Mouse (Mus musculus) left cerebral cortex, adult 9 months (tissue): Measurements from ENCODE around the gene Trim54.

Source experiments
- DNase-seq, 2 experiments: peaks; one replicate each; pipeline ENCODE4 v3.0.0; 2022; ENCODE audit warnings: low spot score in 2 of 2

Trim54 gene

GRCm38 (mm10) chr5:31105814-31106335 lies 10.6 kb upstream of the Trim54 start, which contains the start of gene Dnajc5g:
Gene Dnajc5g (plus strand): TSS chr5:31106285.
- no peak for DNase-seq

- no peak for DNase-seq
Observed at GRCm38 (mm10) chr5:31108000-31108490, 8.5 kb upstream of the Trim54 start, which contains the start of gene Slc30a3. Gene Slc30a3 (minus strand): TSS chr5:31108237.

- no peak for DNase-seq
Observed at GRCm38 (mm10) chr5:31110781-31111180, 5.7 kb upstream of the Trim54 start.

GRCm38 (mm10) chr5:31116912-31117311 lies 400 bp downstream of the Trim54 start:
- no peak for DNase-seq

- peak; percentile 37 to 59 for DNase-seq
Observed at GRCm38 (mm10) chr5:31121111-31121510, 4.6 kb downstream of the Trim54 start.

- DNase-seq = no peak
Observed at GRCm38 (mm10) chr5:31123481-31123880, 7.0 kb downstream of the Trim54 start.

GRCm38 (mm10) chr5:31126050-31126449 lies 9.5 kb downstream of the Trim54 start:
- DNase-seq = no peak

GRCm38 (mm10) chr5:31136730-31137424 lies 20.4 kb downstream of the Trim54 start:
- no peak for DNase-seq

- no peak for DNase-seq
Observed at GRCm38 (mm10) chr5:31137658-31138057, 21.1 kb downstream of the Trim54 start.

GRCm38 (mm10) chr5:31138241-31138967 lies 21.9 kb downstream of the Trim54 start, which contains the start of gene Ucn:
Gene Ucn (minus strand): TSS chr5:31138829.
- no peak for DNase-seq

GRCm38 (mm10) chr5:31138968-31139425 lies 22.5 kb downstream of the Trim54 start:
- DNase-seq = no peak

- DNase-seq = no peak
Observed at GRCm38 (mm10) chr5:31149781-31150180, 33.3 kb downstream of the Trim54 start.

- DNase-seq = no peak
Observed at GRCm38 (mm10) chr5:31151746-31152145, 35.2 kb downstream of the Trim54 start.

GRCm38 (mm10) chr5:31153516-31154151 lies 37.1 kb downstream of the Trim54 start:
- no peak for DNase-seq

- DNase-seq = peak; percentile 69 to 83
Observed at GRCm38 (mm10) chr5:31154152-31154553, 37.6 kb downstream of the Trim54 start, which contains the start of gene Mpv17. Gene Mpv17 (minus strand): TSS chr5:31154251.

GRCm38 (mm10) chr5:31162462-31162861 lies 46.0 kb downstream of the Trim54 start:
- DNase-seq = no peak

- DNase-seq = no peak
Observed at GRCm38 (mm10) chr5:31164878-31165277, 48.4 kb downstream of the Trim54 start.

GRCm38 (mm10) chr5:31168630-31169029 lies 52.1 kb downstream of the Trim54 start:
- no peak for DNase-seq

- no peak for DNase-seq
Observed at GRCm38 (mm10) chr5:31179301-31179765, 62.8 kb downstream of the Trim54 start.

GRCm38 (mm10) chr5:31179766-31180630 lies 63.5 kb downstream of the Trim54 start, which contains the start of the genes Gm29609 and Gtf3c2:
Gene Gm29609 (minus strand): TSS chr5:31179911.
Gene Gtf3c2 (minus strand): TSS chr5:31180144.
- DNase-seq = peak; percentile 95 to 98
